Mouse (Mus musculus): ENCODE measurements around the gene Ms4a14. TPM values are rescaled to one million over a fixed set of nuclear protein-coding genes. Genes with fewer than 3 reads are reported as not detected.

The Ms4a14 gene
- polyA plus RNA-seq (2012; rRNA removed) = 0.15 and 0.25 TPM in 2 replicates

GRCm38 (mm10) chr19:11314354-11314753, at the start of gene Ms4a14:
Ms4a14 (minus strand) TSS chr19:11314454.

DNA sequence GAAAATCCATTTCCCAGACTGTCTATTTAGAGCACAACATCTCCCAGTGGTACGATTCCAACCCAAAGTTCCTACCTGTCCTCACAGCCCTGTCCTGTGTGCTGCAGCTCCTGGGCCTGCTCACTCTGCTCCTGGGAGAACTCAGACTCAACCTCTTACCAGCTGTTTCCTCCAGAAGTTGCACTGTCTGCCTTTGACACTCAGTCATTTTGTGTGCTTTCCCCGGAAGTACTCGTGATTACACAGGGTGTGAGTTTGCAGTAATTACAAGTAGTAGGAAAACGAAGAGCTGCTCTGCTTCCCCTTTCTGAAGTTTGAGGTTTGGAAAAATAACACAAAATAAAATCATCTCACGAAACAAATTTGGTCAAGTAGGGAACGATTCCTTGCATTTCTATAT, 21.7 kb upstream of the Ms4a14 start, which contains the start of gene Ms4a7:
Gene Ms4a7, minus strand, starts transcription at position 215 of the 400 bp plus-strand sequence.

GRCm38 (mm10) chr19:11283773-11284172, 30.5 kb downstream of the Ms4a14 start, which contains the start of gene Ms4a5:
Ms4a5 (minus strand) TSS chr19:11283873.

GRCm38 (mm10) chr19:11266052-11266845, 48.0 kb downstream of the Ms4a14 start, which contains the start of gene Ms4a1:
Ms4a1 (minus strand) TSS chr19:11266241.

Other genes with a start within 250 kb of the Ms4a14 start
- 1.2 and 1.4 TPM in 2 replicates for gene Ms4a8a, start 233.4 kb downstream of the Ms4a14 start, polyA plus RNA-seq (2012; rRNA removed)
- gene 1700017D01Rik, start 183.6 kb downstream of the Ms4a14 start, polyA plus RNA-seq (2012; rRNA removed) = not detected in 2 replicates
- not detected in 2 replicates for gene 1700025F22Rik, start 149.1 kb downstream of the Ms4a14 start, polyA plus RNA-seq (2012; rRNA removed)
- not detected in 2 replicates for gene Ms4a13, start 117.7 kb downstream of the Ms4a14 start, polyA plus RNA-seq (2012; rRNA removed)
- not detected in 2 replicates for gene Ms4a12, start 82.0 kb downstream of the Ms4a14 start, polyA plus RNA-seq (2012; rRNA removed)
- 0.05 TPM in 1 of 2 replicates, not detected in the other for gene Ms4a1, start 48.2 kb downstream of the Ms4a14 start, polyA plus RNA-seq (2012; rRNA removed)
- not detected in 2 replicates for gene Ms4a5, start 30.6 kb downstream of the Ms4a14 start, polyA plus RNA-seq (2012; rRNA removed)
- 2.5 TPM in 2 replicates for gene Ms4a7, start 21.7 kb upstream of the Ms4a14 start, polyA plus RNA-seq (2012; rRNA removed)
- 0.18 and 0.20 TPM in 2 replicates for gene Ms4a4a, start 61.1 kb upstream of the Ms4a14 start, polyA plus RNA-seq (2012; rRNA removed)
- 0.11 and 0.48 TPM in 2 replicates for gene Ms4a4c, start 90.3 kb upstream of the Ms4a14 start, polyA plus RNA-seq (2012; rRNA removed)
- gene Ms4a4b, start 129.1 kb upstream of the Ms4a14 start, polyA plus RNA-seq (2012; rRNA removed) = 0.46 and 0.55 TPM in 2 replicates
- 1.8 and 2.4 TPM in 2 replicates for gene Ms4a6c, start 154.9 kb upstream of the Ms4a14 start, polyA plus RNA-seq (2012; rRNA removed)
- gene Gm8369, start 171.5 kb upstream of the Ms4a14 start, polyA plus RNA-seq (2012; rRNA removed) = not detected in 2 replicates
- gene Ms4a6b, start 202.1 kb upstream of the Ms4a14 start, polyA plus RNA-seq (2012; rRNA removed) = 1.2 and 1.5 TPM in 2 replicates
- gene Ms4a4d, start 222.3 kb upstream of the Ms4a14 start, polyA plus RNA-seq (2012; rRNA removed) = 15.2 and 20.3 TPM in 2 replicates

Measured in ovary, adult 2 months (tissue).